Mouse (Mus musculus): ENCODE results near the gene Pla1a. TPM values are rescaled to one million over a fixed set of nuclear protein-coding genes. Genes with fewer than 3 reads are reported as not detected.

The Pla1a gene
- total and polyA plus RNA-seq, 2 experiments from 2014 or later = 1.0 to 1.7 TPM

DNA sequence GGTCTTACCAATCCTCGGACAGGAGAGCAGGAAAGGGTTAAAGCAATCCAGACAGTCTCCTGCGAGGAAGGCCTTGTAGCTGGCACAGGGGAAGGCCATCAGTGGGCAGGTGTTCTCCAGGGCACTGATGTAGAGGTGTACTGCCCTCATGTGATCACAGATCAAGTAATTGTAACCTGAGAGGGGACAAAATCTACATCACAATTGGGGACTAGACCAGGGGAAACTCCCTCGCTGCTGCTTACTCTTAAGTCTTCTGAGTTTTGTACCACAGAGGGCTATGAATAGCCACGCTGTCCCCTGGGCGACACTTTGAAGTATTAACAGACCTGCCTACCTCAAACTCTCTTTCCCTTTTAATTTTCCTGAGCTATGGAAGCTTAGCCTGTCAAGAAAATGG, 25.4 kb downstream of the Pla1a start:
- Histone ChIP-seq H3K27me3 (ENCODE audit: insufficient read depth, low read length) (no peaks in the 10 kb centered on the region), H3K9ac (replicated peaks; ENCODE audit: low read length) (no peak overlapping the region), H3K27ac (no peak overlapping the region), H3K4me1 (ENCODE audit: insufficient read depth, low read length) (no peaks in the 10 kb centered on the region), H3K4me3 (ENCODE audit: low read length) (no peak overlapping the region), H3K36me3 (ENCODE audit: insufficient read depth, low read length) (no peaks in the 10 kb centered on the region), H3K9me3 (ENCODE audit: low read length) (no peaks in the 10 kb centered on the region), H3K4me2 (ENCODE audit: low read depth, low read length) (no peak overlapping the region)
- 41% methylated on average over 5 of the region's 5 CpGs for WGBS
- ATAC-seq = no peak
- no peak for DNase-seq (ENCODE audit: low spot score)
- TF ChIP-seq CTCF (IDR thresholded peaks at IDR 0.05; ENCODE audit: low read depth) = no peak

DNA sequence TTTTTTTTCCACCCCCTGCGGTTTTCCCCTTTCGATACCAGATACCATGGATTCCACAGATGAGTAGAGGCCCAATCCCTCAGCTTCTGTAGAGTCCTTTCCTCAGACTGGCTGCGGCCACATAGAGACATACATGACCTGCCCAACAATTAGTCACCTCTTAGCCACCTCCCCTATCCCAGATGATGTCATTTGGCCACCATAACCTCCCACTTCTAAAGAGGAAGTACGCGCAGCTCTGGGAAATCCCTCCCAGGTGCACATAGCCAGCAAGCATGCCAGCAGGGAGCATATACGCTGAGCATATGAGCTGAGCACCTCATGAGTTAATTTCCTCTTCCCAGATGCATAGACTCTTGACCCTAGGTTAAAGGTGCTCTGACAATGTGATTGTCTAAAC, 26.2 kb downstream of the Pla1a start:
- TF ChIP-seq CTCF (IDR thresholded peaks at IDR 0.05; ENCODE audit: low read depth) = no peak
- ATAC-seq (no peak), DNase-seq (ENCODE audit: low spot score) (no peak)
- H3K27me3 ChIP-seq (ENCODE audit: insufficient read depth, low read length) = no peaks in the 10 kb centered on the region
- no peak overlapping the region for H3K27ac ChIP-seq
- no peaks in the 10 kb centered on the region for H3K4me1 ChIP-seq (ENCODE audit: insufficient read depth, low read length)
- no peaks in the 10 kb centered on the region for H3K36me3 ChIP-seq (ENCODE audit: insufficient read depth, low read length)
- no peak overlapping the region for H3K4me3 ChIP-seq (ENCODE audit: low read length)
- 83% methylated on average over 6 of the region's 6 CpGs for WGBS
- no peaks in the 10 kb centered on the region for H3K9me3 ChIP-seq (ENCODE audit: low read length)
- H3K4me2 ChIP-seq (ENCODE audit: low read depth, low read length) = no peak overlapping the region
- H3K9ac ChIP-seq (replicated peaks; ENCODE audit: low read length) = no peak overlapping the region

DNA sequence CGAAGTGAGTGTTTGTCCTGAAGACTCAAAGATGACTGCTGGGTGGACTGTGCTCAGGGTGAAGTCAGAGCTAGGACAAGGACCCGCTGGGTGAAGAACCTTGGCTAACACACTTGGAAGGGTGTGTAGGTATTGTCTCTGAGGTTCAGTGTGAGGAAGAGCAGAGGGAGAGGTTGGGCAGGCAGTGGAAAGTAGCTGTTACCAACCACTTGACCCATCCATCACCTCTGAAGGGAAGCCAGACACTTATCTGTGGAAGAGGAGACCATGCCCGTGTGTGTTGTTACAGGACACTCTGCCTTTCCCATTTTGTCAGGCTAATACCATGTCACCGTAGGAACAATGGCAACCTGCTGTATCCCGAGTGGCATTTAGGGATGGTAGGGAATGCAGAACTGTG, 26.7 kb downstream of the Pla1a start:
- H3K4me3 ChIP-seq (ENCODE audit: low read length) = no peak overlapping the region
- H3K36me3 ChIP-seq (ENCODE audit: insufficient read depth, low read length) = no peaks in the 10 kb centered on the region
- no peak for TF ChIP-seq CTCF (IDR thresholded peaks at IDR 0.05; ENCODE audit: low read depth)
- H3K4me2 ChIP-seq (ENCODE audit: low read depth, low read length) = no peak overlapping the region
- H3K27ac ChIP-seq = no peak overlapping the region
- DNase-seq (ENCODE audit: low spot score) (no peak), ATAC-seq (no peak)
- H3K4me1 ChIP-seq (ENCODE audit: insufficient read depth, low read length) = no peaks in the 10 kb centered on the region
- H3K27me3 ChIP-seq (ENCODE audit: insufficient read depth, low read length) = no peaks in the 10 kb centered on the region
- 68% methylated on average over 5 of the region's 5 CpGs for WGBS
- no peaks in the 10 kb centered on the region for H3K9me3 ChIP-seq (ENCODE audit: low read length)
- no peak overlapping the region for H3K9ac ChIP-seq (replicated peaks; ENCODE audit: low read length)

DNA sequence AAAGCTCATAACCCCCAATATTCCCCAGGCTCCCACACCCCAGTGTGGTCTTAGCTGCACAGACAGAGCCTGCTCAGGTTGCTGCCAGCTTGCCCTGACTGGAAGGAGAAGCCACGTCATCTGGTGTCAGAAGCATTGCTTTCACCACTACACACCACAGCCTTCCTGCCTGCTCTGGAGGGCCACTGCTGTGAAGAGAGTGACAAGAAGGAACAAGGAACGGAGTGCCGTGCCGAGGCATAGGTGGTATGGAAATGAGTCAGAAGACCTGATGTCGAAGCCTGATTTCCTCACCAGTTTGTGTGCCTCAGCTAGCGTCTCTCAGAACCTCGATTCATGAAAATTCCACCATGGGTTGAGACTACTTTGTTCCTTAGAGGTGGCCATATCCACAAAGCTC, 29.3 kb downstream of the Pla1a start:
- no peak overlapping the region for H3K9ac ChIP-seq (replicated peaks; ENCODE audit: low read length)
- WGBS = 84% methylated on average over 7 of the region's 7 CpGs
- H3K36me3 ChIP-seq (ENCODE audit: insufficient read depth, low read length) = no peaks in the 10 kb centered on the region
- no peaks in the 10 kb centered on the region for H3K27me3 ChIP-seq (ENCODE audit: insufficient read depth, low read length)
- H3K27ac ChIP-seq = no peak overlapping the region
- no peak for TF ChIP-seq CTCF (IDR thresholded peaks at IDR 0.05; ENCODE audit: low read depth)
- H3K4me1 ChIP-seq (ENCODE audit: insufficient read depth, low read length) = peaks cover 8% of the 10 kb centered on the region
- no peaks in the 10 kb centered on the region for H3K9me3 ChIP-seq (ENCODE audit: low read length)
- H3K4me3 ChIP-seq (ENCODE audit: low read length) = no peak overlapping the region
- DNase-seq (ENCODE audit: low spot score) = no peak
- no peak for ATAC-seq
- no peak overlapping the region for H3K4me2 ChIP-seq (ENCODE audit: low read depth, low read length)

DNA sequence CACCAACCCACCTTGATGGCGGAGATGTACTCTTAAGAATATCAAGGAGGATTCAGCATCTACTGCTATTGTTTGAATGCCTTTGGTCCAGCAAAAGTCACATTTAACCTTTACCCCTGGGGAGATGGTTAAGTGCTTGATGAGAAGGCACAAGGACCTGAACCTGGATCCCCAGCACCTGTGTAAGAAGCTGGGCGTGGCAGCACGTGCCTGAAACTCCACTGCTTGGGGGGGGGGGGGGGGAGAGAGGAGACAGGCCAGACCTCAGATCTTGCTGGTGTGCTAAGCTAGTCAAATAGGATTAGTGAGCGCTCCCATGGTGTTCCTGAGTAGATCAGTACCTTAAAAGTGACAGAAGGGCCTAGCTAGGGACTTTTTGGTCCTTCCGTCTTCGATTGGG, 31.5 kb downstream of the Pla1a start:
- ATAC-seq (no peak), DNase-seq (ENCODE audit: low spot score) (no peak)
- TF ChIP-seq CTCF (IDR thresholded peaks at IDR 0.05; ENCODE audit: low read depth) = no peak
- no peaks in the 10 kb centered on the region for H3K9me3 ChIP-seq (ENCODE audit: low read length)
- H3K27me3 ChIP-seq (ENCODE audit: insufficient read depth, low read length) = no peaks in the 10 kb centered on the region
- no peak overlapping the region for H3K27ac ChIP-seq
- H3K4me1 ChIP-seq (ENCODE audit: insufficient read depth, low read length) = peaks cover 8% of the 10 kb centered on the region
- H3K4me2 ChIP-seq (ENCODE audit: low read depth, low read length) = no peak overlapping the region
- no peak overlapping the region for H3K4me3 ChIP-seq (ENCODE audit: low read length)
- H3K36me3 ChIP-seq (ENCODE audit: insufficient read depth, low read length) = no peaks in the 10 kb centered on the region
- no peak overlapping the region for H3K9ac ChIP-seq (replicated peaks; ENCODE audit: low read length)
- 82% methylated on average over 6 of the region's 6 CpGs for WGBS

DNA sequence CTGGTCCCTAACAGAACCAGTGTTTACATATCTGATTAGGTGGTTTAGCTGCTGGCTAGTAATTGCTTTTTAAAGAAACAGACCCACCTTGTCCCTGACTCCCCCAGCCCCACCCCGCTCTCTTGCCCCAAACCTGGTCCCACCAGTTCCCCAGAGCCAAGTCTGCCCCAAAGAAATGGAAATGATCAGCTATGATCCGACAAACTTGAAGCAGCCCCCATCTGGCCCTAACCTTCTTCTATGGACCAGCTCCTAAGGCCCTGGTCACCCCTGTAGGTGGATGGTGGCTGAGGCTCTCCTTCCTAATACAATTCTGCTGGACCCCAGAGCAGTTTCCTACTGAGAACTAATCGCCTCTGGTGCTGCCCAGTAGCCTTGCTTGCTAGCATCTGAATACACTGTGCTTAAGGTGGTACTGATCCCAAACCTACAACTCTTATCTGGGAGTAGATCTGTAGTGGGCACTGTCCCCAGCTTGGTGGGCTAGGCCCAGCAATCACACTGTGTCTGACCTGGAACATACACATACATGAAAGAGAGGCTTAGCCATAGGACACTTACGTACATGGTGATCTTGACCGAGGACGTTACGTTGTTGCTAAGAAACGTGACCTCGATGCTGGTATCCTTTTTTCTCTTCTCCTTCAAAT, 32.5 kb downstream of the Pla1a start:
- peak; percentile 15; the same call in 1 of the 2 replicates for ATAC-seq
- no peak for TF ChIP-seq CTCF (IDR thresholded peaks at IDR 0.05; ENCODE audit: low read depth)

DNA sequence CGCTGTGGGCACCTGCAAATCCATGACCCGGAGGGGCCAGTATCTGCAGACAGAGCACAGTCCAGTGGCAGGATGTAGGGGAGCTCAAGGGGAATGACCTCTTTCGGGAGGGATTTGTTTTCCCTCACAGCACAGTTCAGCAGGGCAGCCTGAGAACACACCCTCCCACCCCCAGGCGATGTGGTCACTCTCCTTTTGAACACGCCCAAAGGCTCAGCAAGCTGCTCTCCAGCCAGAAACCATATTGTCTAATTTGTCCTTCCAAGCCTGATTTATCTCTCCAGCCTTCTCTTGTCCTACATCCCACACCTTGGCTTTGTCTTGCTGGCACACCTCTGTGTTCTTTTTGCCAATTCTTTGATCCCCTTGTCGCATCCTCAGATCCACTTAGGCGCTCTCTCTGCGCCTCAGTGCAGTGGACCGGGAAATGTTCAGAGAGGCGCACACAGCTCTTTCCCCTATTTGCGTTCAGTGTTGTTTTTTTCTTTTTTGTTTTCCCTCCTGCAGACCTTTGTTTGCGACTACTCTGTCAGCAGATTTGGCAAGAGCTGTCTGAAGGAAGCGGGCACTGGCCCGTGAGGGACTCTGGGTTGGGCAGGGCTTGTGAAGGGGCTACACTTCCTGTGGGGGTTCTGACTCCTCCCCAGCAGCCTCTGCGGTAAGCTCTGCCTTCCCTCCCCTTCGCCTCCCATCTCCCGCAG, 33.3 kb downstream of the Pla1a start:
- TF ChIP-seq CTCF (IDR thresholded peaks at IDR 0.05; ENCODE audit: low read depth) = no peak
- 7% methylated on average over 17 of the region's 17 CpGs for WGBS
- ATAC-seq (peak; percentile 94), DNase-seq (ENCODE audit: low spot score) (peak; percentile 81)
- Histone ChIP-seq H3K36me3 (ENCODE audit: insufficient read depth, low read length) (no peaks in the 10 kb centered on the region), H3K4me2 (ENCODE audit: low read depth, low read length) (peak overlapping the region; percentile 59), H3K9ac (replicated peaks; ENCODE audit: low read length) (peak overlapping the region; percentile 25; the same call in 1 of the 2 replicates), H3K27me3 (ENCODE audit: insufficient read depth, low read length) (no peaks in the 10 kb centered on the region), H3K4me1 (ENCODE audit: insufficient read depth, low read length) (peaks cover 8% of the 10 kb centered on the region), H3K4me3 (ENCODE audit: low read length) (peak overlapping the region; percentile 24), H3K9me3 (ENCODE audit: low read length) (no peaks in the 10 kb centered on the region), H3K27ac (peak overlapping the region; percentile 81)

More for the DNA sequence above, 32.5 kb downstream of the Pla1a start:
- H3K9me3 ChIP-seq (ENCODE audit: low read length) = no peaks in the 10 kb centered on the region
- H3K4me3 ChIP-seq (ENCODE audit: low read length) = peak overlapping the region; percentile 24
- H3K9ac ChIP-seq (replicated peaks; ENCODE audit: low read length) = peak overlapping the region; percentile 25; the same call in 1 of the 2 replicates
- no peak for DNase-seq (ENCODE audit: low spot score)
- peak overlapping the region; percentile 59 for H3K4me2 ChIP-seq (ENCODE audit: low read depth, low read length)
- H3K36me3 ChIP-seq (ENCODE audit: insufficient read depth, low read length) = no peaks in the 10 kb centered on the region
- H3K27me3 ChIP-seq (ENCODE audit: insufficient read depth, low read length) = no peaks in the 10 kb centered on the region
- peak overlapping the region; percentile 81 for H3K27ac ChIP-seq
- 75% methylated on average over 9 of the region's 9 CpGs for WGBS
- H3K4me1 ChIP-seq (ENCODE audit: insufficient read depth, low read length) = peaks cover 8% of the 10 kb centered on the region
